Mouse (Mus musculus): Measurements from ENCODE around the gene Sel1l. TPM values are rescaled to one million over a fixed set of nuclear protein-coding genes. Genes with fewer than 3 reads are reported as not detected.

Sel1l gene
- polyA plus RNA-seq, 1 experiment from 2014 or later = 63.2 TPM

- Histone ChIP-seq H3K36me3 (0 out of 2 replicates have a peak, but pooled peaks cover 6% of the 10 kb centered on the region), H3K4me3 (peak overlapping the region; percentile 0; the same call in 1 of the 2 replicates), H3K9me3 (replicated peaks) (no peaks in the 10 kb centered on the region), H3K27ac (replicated peaks) (peak overlapping the region; percentile 61), H3K4me1 (peaks cover 39% of the 10 kb centered on the region), H3K27me3 (ENCODE audit: low read depth, poor library complexity, severe bottlenecking) (no peaks in the 10 kb centered on the region)
- 55% methylated on average over 14 of the region's 14 CpGs for WGBS
- DNase-seq (ENCODE audit: low spot score) = peak; percentile 39
Measured at GRCm38 (mm10) chr12:91766338-91767107, 82.4 kb downstream of the Sel1l start.

GRCm38 (mm10) chr12:91765504-91765903 lies 83.5 kb downstream of the Sel1l start:
- DNase-seq (ENCODE audit: low spot score) = no peak
- Histone ChIP-seq H3K9me3 (replicated peaks) (no peaks in the 10 kb centered on the region), H3K27me3 (ENCODE audit: low read depth, poor library complexity, severe bottlenecking) (no peaks in the 10 kb centered on the region), H3K4me1 (peaks cover 39% of the 10 kb centered on the region), H3K36me3 (0 out of 2 replicates have a peak, but pooled peaks cover 3% of the 10 kb centered on the region), H3K27ac (replicated peaks) (peak overlapping the region; percentile 52; the same call in 1 of the 2 replicates), H3K4me3 (no peak overlapping the region)
- 78% methylated on average over 13 of the region's 13 CpGs for WGBS

- WGBS = 11% methylated on average over 2 of the region's 2 CpGs
- Histone ChIP-seq H3K36me3 (no peaks in the 10 kb centered on the region), H3K9me3 (replicated peaks) (no peaks in the 10 kb centered on the region), H3K27ac (replicated peaks) (no peak overlapping the region), H3K4me3 (no peak overlapping the region), H3K4me1 (peaks cover 39% of the 10 kb centered on the region), H3K27me3 (ENCODE audit: low read depth, poor library complexity, severe bottlenecking) (no peaks in the 10 kb centered on the region)
- DNase-seq (ENCODE audit: low spot score) = no peak
Measured at GRCm38 (mm10) chr12:91765054-91765453, 83.9 kb downstream of the Sel1l start.

- H3K4me3 ChIP-seq = no peak overlapping the region
- no peaks in the 10 kb centered on the region for H3K27me3 ChIP-seq (ENCODE audit: low read depth, poor library complexity, severe bottlenecking)
- no peak for DNase-seq (ENCODE audit: low spot score)
- no peaks in the 10 kb centered on the region for H3K36me3 ChIP-seq
- H3K27ac ChIP-seq (replicated peaks) = 0 out of 2 replicates have a peak overlapping the region, but pooled peaks have one; percentile 42
- peaks cover 37% of the 10 kb centered on the region for H3K4me1 ChIP-seq
- no peaks in the 10 kb centered on the region for H3K9me3 ChIP-seq (replicated peaks)
- WGBS = 77% methylated on average over 2 of the region's 2 CpGs
Measured at GRCm38 (mm10) chr12:91764471-91764870, 84.5 kb downstream of the Sel1l start.

GRCm38 (mm10) chr12:91759836-91760235 lies 89.1 kb downstream of the Sel1l start:
- Histone ChIP-seq H3K9me3 (replicated peaks) (no peaks in the 10 kb centered on the region), H3K4me1 (peaks cover 18% of the 10 kb centered on the region), H3K36me3 (no peaks in the 10 kb centered on the region), H3K27ac (replicated peaks) (no peak overlapping the region), H3K4me3 (no peak overlapping the region), H3K27me3 (ENCODE audit: low read depth, poor library complexity, severe bottlenecking) (no peaks in the 10 kb centered on the region)
- 89% methylated on average over 3 of the region's 3 CpGs for whole genome bisulfite sequencing
- no peak for DNase-seq (ENCODE audit: low spot score)

GRCm38 (mm10) chr12:91757854-91758562 lies 90.9 kb downstream of the Sel1l start:
- Histone ChIP-seq H3K27me3 (ENCODE audit: low read depth, poor library complexity, severe bottlenecking) (no peaks in the 10 kb centered on the region), H3K4me3 (no peak overlapping the region), H3K9me3 (replicated peaks) (no peaks in the 10 kb centered on the region), H3K4me1 (peaks cover 8% of the 10 kb centered on the region), H3K36me3 (no peaks in the 10 kb centered on the region), H3K27ac (replicated peaks) (no peak overlapping the region)
- DNase-seq (ENCODE audit: low spot score) = no peak
- WGBS = 88% methylated on average over 13 of the region's 13 CpGs

GRCm38 (mm10) chr12:91756562-91757166 lies 92.3 kb downstream of the Sel1l start:
- no peak overlapping the region for H3K27ac ChIP-seq (replicated peaks)
- no peaks in the 10 kb centered on the region for H3K27me3 ChIP-seq (ENCODE audit: low read depth, poor library complexity, severe bottlenecking)
- H3K36me3 ChIP-seq = no peaks in the 10 kb centered on the region
- DNase-seq (ENCODE audit: low spot score) = no peak
- H3K4me1 ChIP-seq = peaks cover 5% of the 10 kb centered on the region
- H3K4me3 ChIP-seq = no peak overlapping the region
- H3K9me3 ChIP-seq (replicated peaks) = no peaks in the 10 kb centered on the region
- 75% methylated on average over 5 of the region's 5 CpGs for WGBS

Small RNA genes within 50 kb of the gene (microRNA-seq; reads per million reads assigned to microRNA genes)
- not detected for gene Gm22015

Other genes with a start within 250 kb of the Sel1l start
- 9.4 and 9.9 TPM in 2 replicates for gene Ston2, start 60.8 kb downstream of the Sel1l start, polyA plus RNA-seq (2016; fragmentation: Nextera tagmentation; extraction: Ambion mirVana)

Measured in midbrain, embryonic 10.5 days (tissue).